Mouse (Mus musculus): ENCODE measurements around the gene Zscan26.
"Not testable (repeated sequence)": the region's sequence is repeated elsewhere in the genome, so short reads cannot be mapped to it uniquely, and the experiment has no call there.

Zscan26 gene

GRCm38 (mm10) chr13:21453449-21453848, at the start of gene Zscan26:
Zscan26 (minus strand) TSS chr13:21453730.
- DNase-seq (ENCODE audit: low read depth) = peak; percentile 87

GRCm38 (mm10) chr13:21502296-21502695, 48.8 kb upstream of the Zscan26 start:
- no peak for DNase-seq (ENCODE audit: low read depth)

DNA sequence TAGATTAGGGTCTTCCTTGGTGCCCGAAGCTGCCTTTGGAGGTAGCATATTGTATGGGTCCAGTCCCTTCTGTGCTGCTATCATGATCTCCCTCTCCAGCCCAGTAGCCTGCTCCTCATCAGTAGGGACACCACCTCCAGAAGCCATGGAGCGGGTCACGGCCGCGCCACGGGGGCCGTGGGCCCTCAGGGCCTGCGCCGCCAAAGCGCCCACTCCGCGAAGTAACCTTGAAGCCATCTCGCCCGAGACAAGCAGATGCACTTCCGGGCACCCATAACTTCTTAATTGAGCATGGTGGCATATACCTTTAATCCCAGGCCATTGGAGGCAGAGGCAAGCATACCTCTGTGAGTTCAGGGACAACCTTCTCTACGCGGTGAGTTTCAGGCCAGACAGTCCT, 47.7 kb upstream of the Zscan26 start, which contains the start of gene Gm11273:
Gene Gm11273 (minus strand): TSS at position 237 of the 400 bp plus-strand sequence.
- DNase-seq (ENCODE audit: low read depth) = not testable (repeated sequence)

DNA sequence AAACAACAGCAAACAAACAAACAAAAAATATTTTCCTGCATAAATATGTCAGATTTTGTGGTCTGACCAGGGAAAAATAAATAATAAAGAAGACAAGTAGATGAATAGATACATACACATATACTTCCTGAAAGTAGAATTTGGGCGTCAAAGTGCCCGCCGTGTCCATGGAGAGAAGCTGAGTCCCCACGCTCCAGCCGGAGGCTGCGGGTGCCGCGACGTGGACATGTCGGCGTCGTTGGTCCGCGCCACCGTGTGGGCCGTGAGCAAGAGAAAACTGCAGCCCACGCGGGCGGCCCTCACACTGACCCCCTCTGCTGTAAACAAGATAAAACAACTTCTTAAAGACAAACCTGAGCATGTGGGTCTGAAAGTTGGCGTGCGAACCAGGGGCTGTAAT, 41.5 kb upstream of the Zscan26 start, which contains the start of gene AK157302:
Gene AK157302 (plus strand): TSS at position 144 of the 400 bp plus-strand sequence.
- no peak for DNase-seq (ENCODE audit: low read depth)

- DNase-seq (ENCODE audit: low read depth) = no peak
These were observed 39.3 kb upstream of the Zscan26 start for GRCm38 (mm10) chr13:21492847-21493246.

- DNase-seq (ENCODE audit: low read depth) = no peak
These were observed 33.4 kb upstream of the Zscan26 start for GRCm38 (mm10) chr13:21486881-21487280.

DNA sequence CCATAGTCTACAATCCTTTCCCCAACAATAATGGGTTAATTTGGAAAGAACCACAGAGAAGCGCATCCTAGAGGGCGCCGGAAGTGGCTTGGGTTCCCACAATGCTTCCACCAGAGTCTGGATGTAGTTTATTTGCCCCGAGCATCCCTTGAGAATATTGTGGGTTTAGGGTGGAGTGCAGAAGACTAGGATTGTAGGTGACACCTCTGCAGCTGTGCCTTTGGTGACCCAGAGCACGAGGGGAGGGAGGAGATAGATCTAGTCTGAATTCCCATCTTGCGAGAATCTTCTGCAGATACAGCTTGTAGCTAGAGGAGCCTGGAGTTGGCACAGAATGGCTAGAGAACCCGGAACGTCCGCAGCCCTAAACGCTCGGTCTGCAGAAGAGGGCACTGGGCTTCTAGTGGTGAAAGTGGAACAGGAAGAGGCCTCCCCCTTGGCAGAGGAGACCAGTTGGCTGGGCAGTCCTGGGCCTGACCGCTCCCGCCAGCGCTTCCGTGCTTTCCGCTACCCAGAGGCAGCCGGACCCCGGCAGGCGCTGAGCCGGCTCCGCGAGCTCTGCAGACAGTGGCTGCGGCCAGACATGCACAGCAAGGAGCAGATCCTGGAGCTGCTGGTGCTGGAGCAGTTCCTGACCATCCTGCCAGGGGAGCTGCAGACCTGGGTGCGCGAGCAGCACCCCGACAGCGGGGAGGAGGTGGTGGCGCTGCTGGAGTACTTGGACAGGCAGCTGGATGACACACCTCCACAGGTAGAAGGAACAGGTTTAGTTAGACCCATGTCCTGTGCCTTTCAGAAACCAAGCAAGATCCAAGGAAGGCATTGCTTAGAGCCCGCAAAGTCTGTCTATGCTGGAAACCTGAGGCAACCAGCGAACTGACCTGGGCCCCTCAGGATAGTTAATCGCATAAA, 25.5 kb upstream of the Zscan26 start, which contains the start of the genes Zkscan4 and Gm10065:
Gene Zkscan4 (plus strand): TSS at position 149 of the 912 bp plus-strand sequence.
Gene Gm10065 (minus strand): TSS at position 683 of the 912 bp plus-strand sequence.
- DNase-seq (ENCODE audit: low read depth) = peak; percentile 5

DNA sequence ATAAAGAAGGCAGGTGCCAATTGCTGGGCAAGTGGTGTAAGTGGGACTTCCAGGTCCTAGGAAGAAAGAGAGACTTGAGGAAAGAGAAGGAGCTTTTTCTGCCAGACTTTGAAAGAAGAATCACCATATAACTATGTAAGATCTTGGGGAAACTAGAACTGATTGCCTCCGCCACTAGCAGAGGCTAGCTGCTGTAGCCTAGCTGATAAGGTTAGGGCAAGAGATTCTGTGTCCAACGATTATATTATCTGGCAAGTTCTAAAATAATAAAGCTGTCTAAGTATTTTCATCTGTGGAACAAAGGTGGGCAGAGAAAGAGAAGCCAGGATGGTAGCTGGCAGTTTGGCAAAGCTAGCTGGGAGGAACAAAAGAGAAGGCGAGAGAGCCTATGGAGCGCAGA, 18.9 kb upstream of the Zscan26 start:
- no peak for DNase-seq (ENCODE audit: low read depth)

- DNase-seq (ENCODE audit: low read depth) = no peak
These were observed 15.6 kb upstream of the Zscan26 start for GRCm38 (mm10) chr13:21469097-21469496.

DNA sequence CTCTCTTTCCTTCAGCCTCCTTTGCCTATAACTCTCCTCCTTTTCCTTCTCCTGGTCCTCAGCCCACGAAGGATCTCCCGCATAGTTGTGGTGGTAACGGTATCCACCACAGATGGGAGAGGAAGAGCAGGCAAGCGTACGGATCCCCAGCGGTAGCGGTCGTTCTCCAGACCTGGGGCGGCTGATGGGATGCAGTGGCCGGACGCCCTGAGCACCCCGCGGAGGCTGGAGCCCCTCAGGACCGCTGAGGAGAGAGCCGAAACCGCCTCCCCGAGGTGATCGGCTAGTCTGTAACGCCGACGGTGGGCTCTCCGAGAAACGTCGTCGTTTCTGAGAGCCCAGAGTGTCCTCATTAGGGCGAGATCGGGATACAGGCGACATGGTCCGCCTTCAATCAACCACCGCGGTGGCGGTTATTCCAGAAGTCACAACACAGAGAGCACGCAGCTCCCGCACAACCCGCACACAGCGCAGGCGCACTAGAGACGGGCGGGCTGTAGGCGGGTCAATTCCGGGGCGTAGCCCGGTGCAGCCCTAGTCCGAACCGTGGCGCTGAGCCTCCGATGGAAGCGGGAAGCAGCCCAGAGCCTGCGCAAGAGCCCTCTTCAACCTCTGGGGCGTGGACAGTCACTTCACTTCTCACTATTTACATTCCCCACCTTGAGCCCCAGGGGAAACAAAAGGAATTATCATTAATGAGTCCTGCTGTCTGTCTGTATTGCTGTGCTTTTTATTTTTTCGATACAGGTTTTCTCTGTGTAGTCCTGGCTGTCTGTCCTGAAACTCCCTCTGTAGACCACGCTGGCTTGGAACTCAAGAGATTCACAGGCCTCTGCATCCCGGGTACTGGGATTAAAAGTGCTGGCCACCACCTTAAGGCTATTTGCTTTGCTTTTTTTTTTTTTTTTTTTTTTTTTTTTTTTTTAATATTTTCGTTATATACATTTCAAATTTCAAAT, 14.8 kb upstream of the Zscan26 start, which contains the start of gene Nkapl:
Gene Nkapl (minus strand): TSS at position 449 of the 959 bp plus-strand sequence.
- DNase-seq (ENCODE audit: low read depth) = peak; percentile 74

DNA sequence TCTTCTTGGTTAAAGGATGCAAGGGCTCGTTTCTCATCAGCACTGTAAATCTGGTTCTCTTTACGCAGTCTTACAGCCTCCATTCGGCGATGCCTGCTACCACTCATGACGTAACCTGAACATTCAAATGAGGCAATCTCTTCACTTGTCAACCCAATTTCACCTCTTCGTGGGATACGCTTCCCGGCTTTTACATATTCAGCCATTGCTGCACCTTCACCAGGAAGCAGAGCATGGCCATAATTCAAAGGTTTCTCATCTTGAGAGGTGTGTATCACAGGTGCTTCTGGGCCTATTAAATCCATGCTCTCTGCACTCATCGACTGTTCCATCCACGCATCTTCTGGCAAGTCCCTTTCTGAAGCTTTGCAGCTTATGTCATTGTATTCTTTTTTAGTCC, 13.8 kb upstream of the Zscan26 start:
- DNase-seq (ENCODE audit: low read depth) = no peak

DNA sequence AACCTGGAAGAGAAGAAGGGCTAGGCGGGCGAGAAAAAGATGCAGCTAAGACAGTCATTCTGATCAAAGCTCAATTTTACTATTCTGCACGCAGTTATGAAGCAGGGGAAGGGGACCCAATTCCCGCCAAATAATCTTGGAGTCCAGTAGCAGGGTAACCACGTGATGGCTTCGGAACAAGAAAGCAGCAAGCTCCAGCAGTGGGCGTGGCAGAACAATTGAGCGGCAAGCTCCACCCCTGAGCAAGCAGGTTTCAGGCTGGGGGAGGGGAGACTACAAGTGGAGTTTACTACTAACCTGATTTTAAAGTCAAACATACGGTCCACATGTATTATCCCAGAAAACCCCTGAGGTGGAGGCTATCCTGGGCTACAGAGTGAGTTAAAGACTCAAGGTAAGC, 9.0 kb upstream of the Zscan26 start:
- DNase-seq (ENCODE audit: low read depth) = not testable (repeated sequence)

DNA sequence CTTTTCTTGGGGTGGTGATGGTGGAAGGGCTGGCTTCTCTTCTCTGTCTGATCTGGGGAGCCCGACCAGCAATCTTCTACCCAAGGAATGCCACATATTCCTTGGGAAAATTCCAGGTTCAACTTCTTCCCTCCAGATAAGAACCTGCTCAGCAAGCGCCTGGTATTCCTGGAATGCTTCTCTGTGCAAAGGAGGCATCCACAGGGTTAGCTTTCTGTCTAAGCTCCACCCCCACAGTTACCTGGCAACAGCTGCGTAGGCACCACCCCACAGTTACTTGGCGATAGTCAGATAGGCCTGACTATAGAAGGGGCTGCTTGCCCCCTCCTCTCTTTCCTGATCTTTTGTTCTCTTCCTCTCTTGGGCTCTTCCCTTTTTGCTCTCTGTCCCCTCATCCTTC, 2.8 kb upstream of the Zscan26 start:
- no peak for DNase-seq (ENCODE audit: low read depth)

DNA sequence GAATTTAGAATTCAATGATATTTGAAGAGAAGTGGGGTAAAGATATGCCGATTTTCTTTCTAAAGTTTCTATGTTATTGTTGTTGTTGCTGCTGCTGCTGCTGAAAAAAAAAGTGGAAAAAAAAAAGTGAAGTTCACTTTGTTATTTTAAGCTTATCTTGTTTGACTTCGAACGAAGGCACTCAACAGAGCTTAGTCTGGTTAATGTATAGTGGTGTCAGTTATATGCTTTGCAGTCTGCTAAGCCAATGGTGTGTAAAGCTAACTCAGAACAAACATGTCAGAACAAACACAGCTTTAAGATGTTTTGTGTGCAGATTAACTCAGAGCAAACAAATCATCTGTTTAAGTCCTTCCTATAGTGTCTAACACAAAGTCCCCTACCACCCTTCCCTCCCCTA, 603 bp upstream of the Zscan26 start:
- no peak for DNase-seq (ENCODE audit: low read depth)

DNA sequence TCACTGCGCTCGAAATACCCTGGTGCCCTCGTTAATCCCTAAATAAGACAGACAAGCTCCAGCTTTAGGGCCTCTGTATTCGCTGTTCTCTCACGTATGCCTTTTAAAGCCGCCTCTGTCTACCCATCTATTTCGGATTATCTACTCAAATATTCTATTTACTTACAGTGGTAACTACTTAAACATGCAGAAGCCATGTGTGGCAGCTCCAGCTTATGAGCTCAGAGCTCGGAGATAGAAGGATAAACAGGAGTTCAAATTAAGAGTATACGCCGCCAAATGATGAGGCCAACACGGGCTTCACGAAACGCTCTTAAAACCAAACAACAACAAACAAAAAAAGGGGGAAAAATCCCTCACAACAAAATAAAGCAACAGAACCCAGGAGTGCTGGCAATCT, 488 bp downstream of the Zscan26 start:
- DNase-seq (ENCODE audit: low read depth) = no peak

GRCm38 (mm10) chr13:21447856-21448614, 5.5 kb downstream of the Zscan26 start:
- DNase-seq (ENCODE audit: low read depth) = no peak

DNA sequence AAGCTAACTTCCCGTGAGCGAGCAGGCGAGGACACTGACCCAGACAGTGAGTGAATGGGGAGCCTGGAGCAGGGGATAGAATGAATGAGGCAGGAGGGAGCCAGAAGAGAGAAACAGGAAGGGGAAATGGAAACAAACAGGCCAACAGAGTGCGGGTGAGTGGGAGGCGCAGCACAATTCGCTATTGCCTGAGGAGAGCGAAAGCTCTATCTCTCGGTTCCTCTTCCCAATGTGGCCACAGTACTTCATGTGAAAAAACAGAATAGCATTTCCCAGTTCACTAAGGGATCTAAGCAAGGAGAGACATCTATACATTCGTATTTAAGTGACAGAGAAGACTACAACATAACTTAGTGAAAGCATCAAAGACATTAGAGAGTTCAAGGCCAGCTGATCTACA, 6.7 kb downstream of the Zscan26 start:
- no peak for DNase-seq (ENCODE audit: low read depth)

DNA sequence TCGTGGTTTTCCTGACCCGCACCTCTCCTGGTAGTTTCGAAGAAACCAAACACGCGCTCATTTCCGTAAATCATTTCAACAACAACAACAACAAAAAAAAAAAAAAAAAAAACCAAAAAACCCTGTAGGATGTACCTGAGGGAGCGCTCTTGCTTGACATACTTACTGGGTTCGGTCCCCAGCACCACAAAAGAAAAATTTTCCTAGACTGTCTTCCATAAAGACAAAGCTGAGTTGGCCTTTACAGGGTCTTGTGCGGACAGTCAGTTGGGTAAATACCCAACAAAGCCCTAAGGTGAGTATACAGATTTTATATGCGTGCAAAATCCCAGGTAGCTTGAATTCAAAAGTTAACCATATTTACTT, 12.3 kb downstream of the Zscan26 start:
- no peak for DNase-seq (ENCODE audit: low read depth)

GRCm38 (mm10) chr13:21440503-21441206, 12.9 kb downstream of the Zscan26 start, which contains the start of gene Pgbd1:
Pgbd1 (minus strand) TSS chr13:21441058.
- peak; percentile 66 for DNase-seq (ENCODE audit: low read depth)

GRCm38 (mm10) chr13:21435476-21435875, 18.1 kb downstream of the Zscan26 start:
- DNase-seq (ENCODE audit: low read depth) = no peak

DNA sequence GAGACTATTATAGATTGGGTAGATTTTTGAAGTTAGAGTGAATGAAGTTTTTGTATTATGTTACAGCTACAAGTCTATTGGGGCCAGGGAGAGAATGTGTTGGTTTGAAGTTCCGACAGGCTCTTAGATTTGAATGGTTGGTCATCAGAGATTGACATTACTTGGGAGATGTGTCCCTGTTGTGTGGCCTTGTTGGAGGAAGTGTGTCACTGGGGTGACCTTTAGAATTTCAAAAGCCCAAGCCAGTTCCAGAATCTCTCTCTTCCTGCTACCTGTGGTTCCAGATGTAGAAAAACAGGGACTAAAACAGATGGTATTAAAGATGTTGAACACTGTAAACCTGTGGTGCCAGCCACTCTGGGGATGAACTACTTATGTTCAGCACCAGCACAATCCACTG, 25.9 kb downstream of the Zscan26 start:
- no peak for DNase-seq (ENCODE audit: low read depth)
